Mouse (Mus musculus): ENCODE measurements around the gene Tmem63a. TPM values are rescaled to one million over a fixed set of nuclear protein-coding genes. Genes with fewer than 3 reads are reported as not detected.
"Not testable (repeated sequence)": the region's sequence is repeated elsewhere in the genome, so short reads cannot be mapped to it uniquely, and the experiment has no call there.

The Tmem63a gene
- polyA plus RNA-seq, 1 experiment from 2014 or later, result 1.3 TPM

- DNase-seq (ENCODE audit: low spot score), result no peak
- Histone ChIP-seq H3K4me1 (ENCODE audit: control insufficient read depth, insufficient read depth, low read length) (no peaks in the 10 kb centered on the region), H3K9me3 (replicated peaks; ENCODE audit: control insufficient read depth, low read length) (no peaks in the 10 kb centered on the region), H3K36me3 (ENCODE audit: control insufficient read depth, insufficient read depth, low read length) (no peaks in the 10 kb centered on the region), H3K9ac (ENCODE audit: low read length) (no peak overlapping the region), H3K27me3 (replicated peaks; ENCODE audit: control insufficient read depth, insufficient read depth, low read length) (no peaks in the 10 kb centered on the region), H3K27ac (ENCODE audit: low read depth, low read length) (no peak overlapping the region), H3K4me2 (ENCODE audit: low read length) (no peak overlapping the region), H3K4me3 (ENCODE audit: low read depth, low read length) (no peak overlapping the region)
- 83% methylated on average over 3 of the region's 3 CpGs for WGBS
- no peak for ATAC-seq
Observed at GRCm38 (mm10) chr1:180966542-180966941, 24.4 kb downstream of the Tmem63a start.

- Histone ChIP-seq H3K27me3 (replicated peaks; ENCODE audit: control insufficient read depth, insufficient read depth, low read length) (no peaks in the 10 kb centered on the region), H3K4me1 (ENCODE audit: control insufficient read depth, insufficient read depth, low read length) (no peaks in the 10 kb centered on the region), H3K36me3 (ENCODE audit: control insufficient read depth, insufficient read depth, low read length) (no peaks in the 10 kb centered on the region), H3K9me3 (replicated peaks; ENCODE audit: control insufficient read depth, low read length) (no peaks in the 10 kb centered on the region), H3K27ac (ENCODE audit: low read depth, low read length) (no peak overlapping the region), H3K4me2 (ENCODE audit: low read length) (no peak overlapping the region), H3K9ac (ENCODE audit: low read length) (no peak overlapping the region), H3K4me3 (ENCODE audit: low read depth, low read length) (no peak overlapping the region)
- WGBS, result 93% methylated on average over 7 of the region's 7 CpGs
- no peak for DNase-seq (ENCODE audit: low spot score)
- ATAC-seq, result no peak
Observed at GRCm38 (mm10) chr1:180967261-180967660, 25.1 kb downstream of the Tmem63a start.

GRCm38 (mm10) chr1:180972941-180973340 lies 30.8 kb downstream of the Tmem63a start:
- 74% methylated on average over 9 of the region's 11 CpGs for WGBS
- H3K27ac ChIP-seq (ENCODE audit: low read depth, low read length), result no peak overlapping the region

GRCm38 (mm10) chr1:180974126-180974746 lies 32.1 kb downstream of the Tmem63a start:
- Histone ChIP-seq H3K27ac (ENCODE audit: low read depth, low read length) (no peak overlapping the region), H3K36me3 (ENCODE audit: control insufficient read depth, insufficient read depth, low read length) (no peaks in the 10 kb centered on the region), H3K4me3 (ENCODE audit: low read depth, low read length) (no peak overlapping the region), H3K4me2 (ENCODE audit: low read length) (no peak overlapping the region), H3K4me1 (ENCODE audit: control insufficient read depth, insufficient read depth, low read length) (no peaks in the 10 kb centered on the region), H3K9ac (ENCODE audit: low read length) (no peak overlapping the region), H3K9me3 (replicated peaks; ENCODE audit: control insufficient read depth, low read length) (no peaks in the 10 kb centered on the region), H3K27me3 (replicated peaks; ENCODE audit: control insufficient read depth, insufficient read depth, low read length) (no peaks in the 10 kb centered on the region)
- peak; percentile 74 for DNase-seq (ENCODE audit: low spot score)
- ATAC-seq, result peak; percentile 80
- 58% methylated on average over 14 of the region's 14 CpGs for WGBS

More at GRCm38 (mm10) chr1:180972941-180973340, 30.8 kb downstream of the Tmem63a start:
- Histone ChIP-seq H3K4me1 (ENCODE audit: control insufficient read depth, insufficient read depth, low read length) (no peaks in the 10 kb centered on the region), H3K27me3 (replicated peaks; ENCODE audit: control insufficient read depth, insufficient read depth, low read length) (no peaks in the 10 kb centered on the region), H3K9ac (ENCODE audit: low read length) (no peak overlapping the region), H3K36me3 (ENCODE audit: control insufficient read depth, insufficient read depth, low read length) (no peaks in the 10 kb centered on the region), H3K9me3 (replicated peaks; ENCODE audit: control insufficient read depth, low read length) (no peaks in the 10 kb centered on the region), H3K4me2 (ENCODE audit: low read length) (no peak overlapping the region), H3K4me3 (ENCODE audit: low read depth, low read length) (no peak overlapping the region)
- no peak for DNase-seq (ENCODE audit: low spot score)
- ATAC-seq, result no peak

- no peak overlapping the region for H3K4me2 ChIP-seq (ENCODE audit: low read length)
- no peak overlapping the region for H3K27ac ChIP-seq (ENCODE audit: low read depth, low read length)
- no peaks in the 10 kb centered on the region for H3K9me3 ChIP-seq (replicated peaks; ENCODE audit: control insufficient read depth, low read length)
- ATAC-seq, result no peak
- 56% methylated on average over 4 of the region's 4 CpGs for WGBS
- no peaks in the 10 kb centered on the region for H3K4me1 ChIP-seq (ENCODE audit: control insufficient read depth, insufficient read depth, low read length)
- H3K4me3 ChIP-seq (ENCODE audit: low read depth, low read length), result no peak overlapping the region
- no peak overlapping the region for H3K9ac ChIP-seq (ENCODE audit: low read length)
- no peaks in the 10 kb centered on the region for H3K27me3 ChIP-seq (replicated peaks; ENCODE audit: control insufficient read depth, insufficient read depth, low read length)
- H3K36me3 ChIP-seq (ENCODE audit: control insufficient read depth, insufficient read depth, low read length), result no peaks in the 10 kb centered on the region
- DNase-seq (ENCODE audit: low spot score), result no peak
Observed at GRCm38 (mm10) chr1:180976110-180976679, 34.1 kb downstream of the Tmem63a start.

GRCm38 (mm10) chr1:180979484-180980251 lies 37.5 kb downstream of the Tmem63a start:
- H3K4me2 ChIP-seq (ENCODE audit: low read length), result no peak overlapping the region
- no peak overlapping the region for H3K9ac ChIP-seq (ENCODE audit: low read length)
- no peaks in the 10 kb centered on the region for H3K36me3 ChIP-seq (ENCODE audit: control insufficient read depth, insufficient read depth, low read length)
- no peak overlapping the region for H3K27ac ChIP-seq (ENCODE audit: low read depth, low read length)
- no peaks in the 10 kb centered on the region for H3K4me1 ChIP-seq (ENCODE audit: control insufficient read depth, insufficient read depth, low read length)
- no peak for ATAC-seq
- no peaks in the 10 kb centered on the region for H3K27me3 ChIP-seq (replicated peaks; ENCODE audit: control insufficient read depth, insufficient read depth, low read length)
- H3K4me3 ChIP-seq (ENCODE audit: low read depth, low read length), result no peak overlapping the region
- DNase-seq (ENCODE audit: low spot score), result no peak
- H3K9me3 ChIP-seq (replicated peaks; ENCODE audit: control insufficient read depth, low read length), result no peaks in the 10 kb centered on the region
- 84% methylated on average over 24 of the region's 24 CpGs for WGBS

GRCm38 (mm10) chr1:180980464-180980863 lies 38.3 kb downstream of the Tmem63a start:
- Histone ChIP-seq H3K9me3 (replicated peaks; ENCODE audit: control insufficient read depth, low read length) (no peaks in the 10 kb centered on the region), H3K9ac (ENCODE audit: low read length) (no peak overlapping the region), H3K27ac (ENCODE audit: low read depth, low read length) (no peak overlapping the region), H3K4me1 (ENCODE audit: control insufficient read depth, insufficient read depth, low read length) (no peaks in the 10 kb centered on the region), H3K4me2 (ENCODE audit: low read length) (no peak overlapping the region), H3K36me3 (ENCODE audit: control insufficient read depth, insufficient read depth, low read length) (no peaks in the 10 kb centered on the region), H3K27me3 (replicated peaks; ENCODE audit: control insufficient read depth, insufficient read depth, low read length) (no peaks in the 10 kb centered on the region), H3K4me3 (ENCODE audit: low read depth, low read length) (no peak overlapping the region)
- 75% methylated on average over 2 of the region's 2 CpGs for WGBS
- DNase-seq (ENCODE audit: low spot score) (no peak), ATAC-seq (no peak)

GRCm38 (mm10) chr1:180981298-180982046 lies 39.3 kb downstream of the Tmem63a start:
- ATAC-seq; H3K9me3 ChIP-seq (replicated peaks; ENCODE audit: control insufficient read depth, low read length); H3K4me1 ChIP-seq (ENCODE audit: control insufficient read depth, insufficient read depth, low read length); H3K9ac ChIP-seq (ENCODE audit: low read length); H3K4me3 ChIP-seq (ENCODE audit: low read depth, low read length); H3K27me3 ChIP-seq (replicated peaks; ENCODE audit: control insufficient read depth, insufficient read depth, low read length); H3K27ac ChIP-seq (ENCODE audit: low read depth, low read length); H3K4me2 ChIP-seq (ENCODE audit: low read length); DNase-seq (ENCODE audit: low spot score); H3K36me3 ChIP-seq (ENCODE audit: control insufficient read depth, insufficient read depth, low read length): not testable (repeated sequence)
- WGBS, result 79% methylated on average over 7 of the region's 7 CpGs

Data from forebrain, embryonic 14.5 days (tissue).